Mouse (Mus musculus) monocyte, adult 59 days (primary cell): ENCODE data around the gene Tdrd7. TPM values are rescaled to one million over a fixed set of nuclear protein-coding genes. Genes with fewer than 3 reads are reported as not detected.

Source experiments
- total RNA-seq, 2 experiments: library from RNA; stranded (reverse); gene quantifications; one replicate each; pipeline ENCODE4 v1.2.4; 2023

The Tdrd7 gene
- 10 to 100 TPM; 55.1 to 59.9 TPM for total RNA-seq

GRCm38 (mm10) chr4:45964771-45965439, at the start of gene Tdrd7:
Gene Tdrd7, plus strand, starts transcription at chr4:45965334.

GRCm38 (mm10) chr4:46038892-46039751, 74.0 kb downstream of the Tdrd7 start, which contains the start of gene Tmod1:
Gene Tmod1, plus strand, starts transcription at chr4:46038935.

Other genes starting within 250 kb of the Tdrd7 start
- gene Aldh1b1, start 166.3 kb upstream of the Tdrd7 start, total RNA-seq: 1 to 10 TPM; 6.7 to 7.8 TPM
- not detected for gene Igfbpl1, start 138.4 kb upstream of the Tdrd7 start, total RNA-seq
- 1 to 10 TPM; 2.2 to 2.6 TPM for gene Stra6l, start 116.7 kb upstream of the Tdrd7 start, total RNA-seq
- gene Ccdc180, start 75.0 kb upstream of the Tdrd7 start, total RNA-seq: 1 to 10 TPM; 1.1 to 1.3 TPM
- gene Tmod1, start 73.6 kb downstream of the Tdrd7 start, total RNA-seq: not detected
- 10 to 100 TPM; 24.1 to 26.0 TPM for gene Ncbp1, start 173.3 kb downstream of the Tdrd7 start, total RNA-seq
- 10 to 100 TPM; 26.8 to 30.9 TPM for gene Tstd2, start 173.4 kb downstream of the Tdrd7 start, total RNA-seq
- 10 to 100 TPM; 22.8 to 26.0 TPM for gene Xpa, start 231.0 kb downstream of the Tdrd7 start, total RNA-seq